8 mouse cellular contexts compared by ENCODE assay signal in genomic region chr17:53543591-53544324, GRCm38 (mm10). TPM values are rescaled to one million over a fixed set of nuclear protein-coding genes. Genes with fewer than 3 reads are reported as not detected.
A peak's percentile ranks its signal among the peaks of the same experiment; 100 is the strongest.
DNase-seq lines count a peak whose midpoint lies in the region; ATAC-seq and TF ChIP-seq lines count a peak whose summit lies in the region.

No protein-coding gene starts in this region.

- no peak overlapping the region for H3K27ac ChIP-seq in midbrain, postnatal 0 days (ENCODE audit: low read depth, low read length)
- no peak overlapping the region for H3K27ac ChIP-seq in midbrain, embryonic 13.5 days
- peak overlapping the region; percentile 60 for H3K27ac ChIP-seq in lung, postnatal 0 days (ENCODE audit: low read length)
- H3K27ac ChIP-seq in hindbrain, embryonic 10.5 days, result no peak overlapping the region

- no peaks in the 10 kb centered on the region for H3K9me3 ChIP-seq in midbrain, postnatal 0 days (ENCODE audit: low read length)
- H3K9me3 ChIP-seq in midbrain, embryonic 13.5 days, result no peaks in the 10 kb centered on the region
- no peaks in the 10 kb centered on the region for H3K9me3 ChIP-seq in lung, postnatal 0 days (ENCODE audit: low read length)
- no peaks in the 10 kb centered on the region for H3K9me3 ChIP-seq in hindbrain, embryonic 10.5 days

- intact Hi-C loops in heart, postnatal 25 days (cut with DNase I), result no loop called here

- no peak overlapping the region for H3K4me3 ChIP-seq in midbrain, postnatal 0 days (ENCODE audit: low read depth, low read length)
- H3K4me3 ChIP-seq in midbrain, embryonic 13.5 days (replicated peaks), result no peak overlapping the region
- H3K4me3 ChIP-seq in lung, postnatal 0 days (ENCODE audit: low read depth, low read length), result no peak overlapping the region
- no peak overlapping the region for H3K4me3 ChIP-seq in hindbrain, embryonic 10.5 days

- 62% methylated on average over 9 of the region's 9 CpGs for WGBS in midbrain, postnatal 0 days
- WGBS in midbrain, embryonic 13.5 days, result 72% methylated on average over 9 of the region's 9 CpGs
- 30% methylated on average over 9 of the region's 9 CpGs for WGBS in lung, postnatal 0 days
- WGBS in hindbrain, embryonic 10.5 days, result 80% methylated on average over 9 of the region's 9 CpGs

- no peaks in the 10 kb centered on the region for H3K27me3 ChIP-seq in midbrain, postnatal 0 days (ENCODE audit: insufficient read depth, low read length)
- H3K27me3 ChIP-seq in midbrain, embryonic 13.5 days, result no peaks in the 10 kb centered on the region
- H3K27me3 ChIP-seq in lung, postnatal 0 days (replicated peaks; ENCODE audit: insufficient read depth, low read length), result no peaks in the 10 kb centered on the region
- H3K27me3 ChIP-seq in hindbrain, embryonic 10.5 days (ENCODE audit: insufficient read depth, poor library complexity, severe bottlenecking), result no peaks in the 10 kb centered on the region

- H3K36me3 ChIP-seq in midbrain, postnatal 0 days (ENCODE audit: insufficient read depth, low read length), result no peaks in the 10 kb centered on the region
- H3K36me3 ChIP-seq in midbrain, embryonic 13.5 days, result no peaks in the 10 kb centered on the region
- no peaks in the 10 kb centered on the region for H3K36me3 ChIP-seq in lung, postnatal 0 days (ENCODE audit: insufficient read depth, low read length)
- H3K36me3 ChIP-seq in hindbrain, embryonic 10.5 days, result no peaks in the 10 kb centered on the region

- TF ChIP-seq CTCF in midbrain, postnatal 0 days (IDR thresholded peaks at IDR 0.05), result no peak
- TF ChIP-seq CTCF in lung, postnatal 0 days (IDR thresholded peaks at IDR 0.05), result no peak

- peak; percentile 23 for DNase-seq in adrenal gland, adult 2 months
- DNase-seq in adrenal gland, adult 8-10 months, result no peak
- DNase-seq in midbrain, postnatal 0 days (ENCODE audit: low spot score), result peak; percentile 33
- DNase-seq in heart, postnatal 25 days (ENCODE audit: low spot score), result peak; percentile 19
- peak; percentile 59 for DNase-seq in lung, postnatal 0 days (ENCODE audit: low spot score)
- DNase-seq in T-cell, adult 2 months (ENCODE audit: low spot score), result no peak
- DNase-seq in hindbrain, embryonic 10.5 days (ENCODE audit: low spot score), result no peak

- TF ChIP-seq EP300 in lung, postnatal 0 days (IDR thresholded peaks at IDR 0.05), result peak; percentile 43; the same call in 1 of the 2 replicates

- no peak overlapping the region for H3K9ac ChIP-seq in midbrain, postnatal 0 days (replicated peaks; ENCODE audit: low read length, poor library complexity, severe bottlenecking)
- no peak overlapping the region for H3K9ac ChIP-seq in midbrain, embryonic 13.5 days (replicated peaks)
- H3K9ac ChIP-seq in lung, postnatal 0 days (replicated peaks; ENCODE audit: low read depth), result no peak overlapping the region

- no peak overlapping the region for H3K4me2 ChIP-seq in midbrain, postnatal 0 days (ENCODE audit: low read depth, low read length, poor library complexity, severe bottlenecking)
- no peak overlapping the region for H3K4me2 ChIP-seq in midbrain, embryonic 13.5 days (replicated peaks)
- peak overlapping the region; percentile 19; the same call in 1 of the 2 replicates for H3K4me2 ChIP-seq in lung, postnatal 0 days (replicated peaks; ENCODE audit: low read depth, low read length)

- H3K4me1 ChIP-seq in midbrain, postnatal 0 days (ENCODE audit: insufficient read depth, low read length), result no peaks in the 10 kb centered on the region
- no peaks in the 10 kb centered on the region for H3K4me1 ChIP-seq in midbrain, embryonic 13.5 days (replicated peaks)
- no peaks in the 10 kb centered on the region for H3K4me1 ChIP-seq in lung, postnatal 0 days (ENCODE audit: insufficient read depth, low read depth, low read length)
- H3K4me1 ChIP-seq in hindbrain, embryonic 10.5 days (replicated peaks), result no peaks in the 10 kb centered on the region

- no peak for ATAC-seq in midbrain, postnatal 0 days (ENCODE audit: low FRiP score)
- no peak for ATAC-seq in midbrain, embryonic 13.5 days
- peak; percentile 81 for ATAC-seq in lung, postnatal 0 days

RNA-seq across cellular contexts. Expression of gene Pp2d1, which starts 4.5 kb away (rescaled TPM):
- total RNA-seq in adrenal gland, adult 2 months (2021), result not detected
- polyA plus RNA-seq in adrenal gland, adult 2 months (2012; rRNA removed), result not detected in 2 replicates
- total RNA-seq in adrenal gland, adult 8-10 months (2022), result not detected
- total RNA-seq in midbrain, postnatal 0 days (2014; rRNA removed), result not detected in 2 replicates
- polyA plus RNA-seq in midbrain, postnatal 0 days (2015; fragmentation: Nextera tagmentation; extraction: Ambion mirVana), result 0.26 and 0.42 TPM in 2 replicates
- 0.42 and 0.63 TPM in 2 replicates for polyA plus RNA-seq in midbrain, embryonic 13.5 days (2015; fragmentation: Nextera tagmentation; extraction: Ambion mirVana)
- not detected for total RNA-seq in heart, postnatal 25 days (2021)
- 0.23 and 0.27 TPM in 2 replicates for polyA plus RNA-seq in lung, postnatal 0 days (2015; fragmentation: Nextera tagmentation; extraction: Ambion mirVana)
- polyA plus RNA-seq in hindbrain, embryonic 10.5 days (2016; fragmentation: Nextera tagmentation; extraction: Ambion mirVana), result 0.18 and 0.29 TPM in 2 replicates

RNA-seq across cellular contexts. Expression of gene Kat2b, which starts 22.9 kb away (rescaled TPM):
- 10 to 100 TPM; 76.0 to 81.3 TPM for total RNA-seq in adrenal gland, adult 2 months (2021)
- 20.7 and 25.2 TPM in 2 replicates for polyA plus RNA-seq in adrenal gland, adult 2 months (2012; rRNA removed)
- total RNA-seq in adrenal gland, adult 8-10 months (2022), result 100 to 1,000 TPM in 1 of 4 experiments, 10 to 100 TPM in 3; 77.7 to 105 (median 82.5) TPM
- 17.2 and 22.5 TPM in 2 replicates for total RNA-seq in midbrain, postnatal 0 days (2014; rRNA removed)
- polyA plus RNA-seq in midbrain, postnatal 0 days (2015; fragmentation: Nextera tagmentation; extraction: Ambion mirVana), result 2.4 and 3.6 TPM in 2 replicates
- polyA plus RNA-seq in midbrain, embryonic 13.5 days (2015; fragmentation: Nextera tagmentation; extraction: Ambion mirVana), result 5.0 and 7.6 TPM in 2 replicates
- 10 to 100 TPM; 85.6 TPM for total RNA-seq in heart, postnatal 25 days (2021)
- 9.4 and 9.8 TPM in 2 replicates for polyA plus RNA-seq in lung, postnatal 0 days (2015; fragmentation: Nextera tagmentation; extraction: Ambion mirVana)
- 2.5 TPM in 2 replicates for polyA plus RNA-seq in hindbrain, embryonic 10.5 days (2016; fragmentation: Nextera tagmentation; extraction: Ambion mirVana)

Comparison
In these comparisons a context has a peak if more than half of its experiments do, and no peak if none do; other contexts are left out.
1. DNase-seq: peak in adrenal gland, adult 2 months (single experiment), midbrain, postnatal 0 days (single experiment), heart, postnatal 25 days (single experiment) and lung, postnatal 0 days (single experiment); none in adrenal gland, adult 8-10 months (single experiment), T-cell, adult 2 months (single experiment) and hindbrain, embryonic 10.5 days (single experiment).